Mouse (Mus musculus) CD8-positive naive resting alpha-beta T cell, adult 2 months (primary cell): ENCODE data around the gene Rptn.

Experiments
- DNase-seq, 2 experiments: peaks; one replicate each; pipeline ENCODE4 v3.0.0; 2022; ENCODE audit warnings: low read depth in 2 of 2, low spot score in 2 of 2

Rptn gene

GRCm38 (mm10) chr3:93447138-93447841 lies 53.8 kb downstream of the Rptn start:
- no peak for DNase-seq
